Mouse (Mus musculus) heart, adult 2 months (tissue): ENCODE data around the gene Samt4. TPM values are rescaled to one million over a fixed set of nuclear protein-coding genes. Genes with fewer than 3 reads are reported as not detected.
"Not testable (repeated sequence)": the region's sequence is repeated elsewhere in the genome, so short reads cannot be mapped to it uniquely, and the experiment has no call there.

ENCODE experiments used
- DNase-seq, 2 experiments: peaks; one replicate each; pipeline ENCODE4 v3.0.0; 2021
- H3K27ac ChIP-seq: fragments of 200-600 bp; 2 replicates; pipeline ENCODE4 v1.8.1; 2022
- H3K27me3 ChIP-seq: fragments of 200-500 bp; 2 replicates; pipeline ENCODE4 v1.6.1; 2012; ENCODE audit warnings: mild to moderate bottlenecking, low read length, inconsistent platforms, mixed read lengths; ENCODE audit not compliant: control insufficient read depth, insufficient read depth
- H3K36me3 ChIP-seq: fragments of 200-500 bp; 2 replicates; pipeline ENCODE4 v1.6.1; 2012; ENCODE audit warnings: low read length, inconsistent platforms; ENCODE audit not compliant: control insufficient read depth, insufficient read depth
- H3K4me1 ChIP-seq: fragments of 200-500 bp; 2 replicates; pipeline ENCODE4 v1.6.1; 2011; ENCODE audit warnings: low read length; ENCODE audit not compliant: control insufficient read depth, insufficient read depth
- H3K4me3 ChIP-seq: fragments of 200-600 bp; 2 replicates; pipeline ENCODE4 v1.8.1; 2022
- H3K79me2 ChIP-seq: fragments of 200-500 bp; replicated peaks from 2 replicates; pipeline ENCODE4 v1.6.1; 2012; ENCODE audit warnings: mild to moderate bottlenecking, inconsistent platforms, low read length, moderate library complexity, mixed read lengths; ENCODE audit not compliant: control insufficient read depth, insufficient read depth
- H3K9ac ChIP-seq: fragments of 200-500 bp; 2 replicates; pipeline ENCODE4 v1.6.1; 2012; ENCODE audit warnings: low read depth, mild to moderate bottlenecking, control low read depth, inconsistent platforms, low read length, mixed read lengths
- CTCF ChIP-seq: fragments of 200-600 bp; IDR thresholded peaks from 2 replicates; pipeline ENCODE4 v1.8.1; 2022; ENCODE audit warnings: antibody characterized with exemption, mild to moderate bottlenecking, moderate library complexity
- EP300 ChIP-seq: fragments of 200-500 bp; IDR thresholded peaks from 2 replicates; pipeline ENCODE4 v1.6.1; 2011; ENCODE audit warnings: low read depth, low read length, control low read depth; ENCODE audit not compliant: insufficient read depth
- POLR2A ChIP-seq: fragments of 200-500 bp; IDR thresholded peaks from 2 replicates; pipeline ENCODE4 v1.6.1; 2011; ENCODE audit warnings: mild to moderate bottlenecking, low read depth, low read length, control low read depth; ENCODE audit not compliant: insufficient read depth
- WGBS: fragments of 180-500 bp; shearing (Covaris S2); methylation state at CpG from one replicate; pipeline ENCODE4 v1.1.7; 2018; 5-methylcytosine and 5-hydroxymethylcytosine counted together
- intact Hi-C: fragments of 180-260 bp; cut with DNase I; formaldehyde crosslinking; loops from one replicate; pipeline ENCODE4 v1.15.1; 2025
- long read RNA-seq: library from polyadenylated mRNA; stranded (forward); transcript quantifications from one replicate; pipeline ENCODE4 v2.0.0, GENCODE M21; 2021
- polyA plus RNA-seq: library from polyadenylated mRNA; depleted of rRNA; stranded (reverse); fragments of >200 nt; gene quantifications from 2 replicates; pipeline ENCODE4 v1.2.3, GENCODE M21; 2012; rRNA removed
- total RNA-seq, 2 experiments: library from RNA; stranded (reverse); gene quantifications; 2 replicates each; pipeline ENCODE4 v1.2.3; 2021

Samt4 gene
- total RNA-seq (not detected), polyA plus RNA-seq (not detected in 2 replicates)
- long read RNA-seq: 0 reads

DNA sequence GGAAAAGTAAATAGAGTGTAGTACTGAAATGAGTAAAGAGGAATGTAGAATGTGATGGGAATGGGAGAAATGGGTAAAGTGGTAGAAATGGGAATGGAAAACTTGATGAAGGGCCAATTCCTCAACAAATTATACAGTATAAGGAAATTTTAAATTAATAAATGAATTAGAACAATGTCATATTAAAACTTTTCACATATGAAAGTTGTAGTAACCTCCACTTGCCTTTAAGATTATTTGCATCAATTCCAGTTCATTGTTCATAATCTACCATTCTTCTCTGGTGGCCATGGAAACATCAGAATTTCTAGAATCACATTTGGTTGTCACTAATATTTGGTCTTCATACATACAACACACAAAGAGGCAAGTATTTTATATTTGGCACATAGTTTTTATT, at the start of gene Samt4:
Samt4 (plus strand) TSS at position 301 of the 400 bp plus-strand sequence.
- H3K4me1 ChIP-seq: no peaks in the 10 kb centered on the region
- H3K79me2 ChIP-seq: no peaks in the 10 kb centered on the region
- no peak for TF ChIP-seq POLR2A
- no peak for TF ChIP-seq EP300
- no peak for TF ChIP-seq CTCF
- intact Hi-C loops: no loop called here
- H3K9ac ChIP-seq: no peak within 1 kb of the TSS
- DNase-seq: no peak
- no peak within 1 kb of the TSS for H3K27ac ChIP-seq
- H3K36me3 ChIP-seq: no peaks in the 10 kb centered on the region
- H3K27me3 ChIP-seq: no peaks in the 10 kb centered on the region
- no peak within 1 kb of the TSS for H3K4me3 ChIP-seq

GRCm38 (mm10) chrX:154443696-154444095, 38.1 kb upstream of the Samt4 start:
- H3K79me2 ChIP-seq, intact Hi-C loops, H3K27ac ChIP-seq, DNase-seq, H3K36me3 ChIP-seq, H3K27me3 ChIP-seq, H3K4me3 ChIP-seq, H3K9ac ChIP-seq, H3K4me1 ChIP-seq: not testable (repeated sequence)

DNA sequence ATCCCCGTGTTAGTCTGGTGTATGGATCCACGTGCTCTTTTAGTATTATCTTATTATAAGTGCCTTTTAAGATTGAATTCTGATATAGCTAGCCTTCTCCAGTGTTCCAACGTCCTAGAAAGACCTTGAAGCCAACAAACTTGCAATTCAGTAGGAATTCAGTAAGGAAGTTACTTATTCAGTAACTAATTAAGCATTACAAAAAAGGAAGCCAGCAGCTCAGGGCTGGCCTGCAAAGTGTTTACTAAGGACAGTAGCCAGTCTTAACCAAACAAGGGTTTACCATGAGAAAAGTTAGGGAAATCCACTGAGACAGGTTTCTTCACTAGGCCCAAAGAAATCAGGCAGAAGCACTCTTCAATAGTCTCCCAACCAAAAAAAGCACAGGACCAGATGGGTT, 13.4 kb upstream of the Samt4 start:
- intact Hi-C loops, H3K9ac ChIP-seq, H3K27me3 ChIP-seq, H3K27ac ChIP-seq, H3K4me3 ChIP-seq, DNase-seq, H3K4me1 ChIP-seq, H3K36me3 ChIP-seq, H3K79me2 ChIP-seq: not testable (repeated sequence)
- 54% methylated on average over 3 of the region's 3 CpGs for WGBS

Other genes with a start within 250 kb of the Samt4 start
- not detected for gene 4930524N10Rik, start 138.6 kb upstream of the Samt4 start, total RNA-seq
- not detected in 2 replicates for gene 4930524N10Rik, start 138.6 kb upstream of the Samt4 start, polyA plus RNA-seq
- not detected for gene Samt2, start 97.4 kb downstream of the Samt4 start, total RNA-seq
- not detected in 2 replicates for gene Samt2, start 97.4 kb downstream of the Samt4 start, polyA plus RNA-seq